Mouse (Mus musculus): ENCODE data around the gene Celf2. TPM values are rescaled to one million over a fixed set of nuclear protein-coding genes. Genes with fewer than 3 reads are reported as not detected.

The Celf2 gene
- total RNA-seq, 1 experiment, result 3.7 TPM

DNA sequence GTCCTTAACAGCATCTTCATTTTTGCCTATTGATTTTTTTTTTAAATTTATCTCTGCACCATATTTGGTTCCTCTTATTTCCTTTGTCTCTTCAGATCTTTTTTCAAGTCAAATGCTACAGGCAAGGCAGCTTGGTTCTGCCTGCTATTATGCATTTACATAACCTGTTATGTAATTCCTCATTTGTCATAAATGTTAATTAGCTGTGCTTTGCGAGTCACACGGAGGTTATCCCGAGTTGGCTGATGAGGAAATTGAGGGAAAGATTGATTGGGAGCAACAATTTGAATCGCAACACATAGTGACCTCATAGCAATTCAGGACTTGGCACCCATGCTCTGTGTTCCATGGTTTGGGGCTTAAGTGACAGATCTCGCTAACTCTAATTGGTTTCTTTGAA, 158.1 kb downstream of the Celf2 start:
- H3K36me3 ChIP-seq (ENCODE audit: control insufficient read depth, insufficient read depth, low read length, poor library complexity, severe bottlenecking), result no peaks in the 10 kb centered on the region
- no peak overlapping the region for H3K27ac ChIP-seq (ENCODE audit: insufficient read depth, low read depth, low read length, poor library complexity, severe bottlenecking)
- no peak for DNase-seq (ENCODE audit: low read depth, low spot score)
- no peaks in the 10 kb centered on the region; a peak in 1 of 4 replicates for H3K4me1 ChIP-seq (ENCODE audit: control insufficient read depth in 2 of 2, insufficient read depth in 2 of 2, low read length in 2 of 2, poor library complexity in 1 of 2)
- TF ChIP-seq CHD2 (IDR thresholded peaks at IDR 0.05; ENCODE audit: low read depth, low read length), result no peak
- TF ChIP-seq ZC3H11A (IDR thresholded peaks at IDR 0.05; ENCODE audit: borderline replicate concordance, low read depth, low read length), result no peak
- no peak for TF ChIP-seq HCFC1 (IDR thresholded peaks at IDR 0.05; ENCODE audit: borderline replicate concordance, insufficient read depth, low read length)
- no peak for TF ChIP-seq ZNF384 (IDR thresholded peaks at IDR 0.05; ENCODE audit: low read depth, low read length)
- TF ChIP-seq MAFK (IDR thresholded peaks at IDR 0.05; ENCODE audit: insufficient read depth, low read depth, low read length), result no peak
- H3K9me3 ChIP-seq (ENCODE audit: control insufficient read depth, insufficient read depth, low read depth, low read length), result no peaks in the 10 kb centered on the region
- no peak overlapping the region for H3K9ac ChIP-seq (ENCODE audit: insufficient read depth, low read depth, low read length, poor library complexity, severe bottlenecking)
- no peak overlapping the region for H3K4me3 ChIP-seq (ENCODE audit: insufficient read depth in 1 of 2, low read depth in 1 of 2, low read length in 2 of 2, poor library complexity in 1 of 2, severe bottlenecking in 1 of 2)
- in situ Hi-C loops (cut with MboI; ENCODE audit: low sequenced_read_pairs in 2 of 2, unreplicated experiment in 2 of 2), result no loop called here

GRCm38 (mm10) chr2:7346703-7347461, 162.5 kb downstream of the Celf2 start:
- TF ChIP-seq HCFC1 (IDR thresholded peaks at IDR 0.05; ENCODE audit: borderline replicate concordance, insufficient read depth, low read length) (no peak), CHD2 (IDR thresholded peaks at IDR 0.05; ENCODE audit: low read depth, low read length) (no peak), ZC3H11A (IDR thresholded peaks at IDR 0.05; ENCODE audit: borderline replicate concordance, low read depth, low read length) (no peak), MAFK (IDR thresholded peaks at IDR 0.05; ENCODE audit: insufficient read depth, low read depth, low read length) (no peak), ZNF384 (IDR thresholded peaks at IDR 0.05; ENCODE audit: low read depth, low read length) (no peak)
- in situ Hi-C loops (cut with MboI; ENCODE audit: low sequenced_read_pairs in 2 of 2, unreplicated experiment in 2 of 2), result no loop called here
- DNase-seq (ENCODE audit: low read depth, low spot score), result no peak
- H3K36me3 ChIP-seq (ENCODE audit: control insufficient read depth, insufficient read depth, low read length, poor library complexity, severe bottlenecking), result no peaks in the 10 kb centered on the region
- no peaks in the 10 kb centered on the region for H3K9me3 ChIP-seq (ENCODE audit: control insufficient read depth, insufficient read depth, low read depth, low read length)
- H3K27ac ChIP-seq (ENCODE audit: insufficient read depth, low read depth, low read length, poor library complexity, severe bottlenecking), result no peak overlapping the region
- no peak overlapping the region for H3K9ac ChIP-seq (ENCODE audit: insufficient read depth, low read depth, low read length, poor library complexity, severe bottlenecking)
- no peaks in the 10 kb centered on the region; a peak in 1 of 4 replicates for H3K4me1 ChIP-seq (ENCODE audit: control insufficient read depth in 2 of 2, insufficient read depth in 2 of 2, low read length in 2 of 2, poor library complexity in 1 of 2)
- H3K4me3 ChIP-seq (ENCODE audit: insufficient read depth in 1 of 2, low read depth in 1 of 2, low read length in 2 of 2, poor library complexity in 1 of 2, severe bottlenecking in 1 of 2), result no peak overlapping the region

GRCm38 (mm10) chr2:7344951-7345350, 164.4 kb downstream of the Celf2 start:
- Histone ChIP-seq H3K9me3 (ENCODE audit: control insufficient read depth, insufficient read depth, low read depth, low read length) (no peaks in the 10 kb centered on the region), H3K4me3 (ENCODE audit: insufficient read depth in 1 of 2, low read depth in 1 of 2, low read length in 2 of 2, poor library complexity in 1 of 2, severe bottlenecking in 1 of 2) (no peak overlapping the region), H3K27ac (ENCODE audit: insufficient read depth, low read depth, low read length, poor library complexity, severe bottlenecking) (no peak overlapping the region), H3K9ac (ENCODE audit: insufficient read depth, low read depth, low read length, poor library complexity, severe bottlenecking) (no peak overlapping the region), H3K4me1 (ENCODE audit: control insufficient read depth in 2 of 2, insufficient read depth in 2 of 2, low read length in 2 of 2, poor library complexity in 1 of 2) (no peaks in the 10 kb centered on the region), H3K36me3 (ENCODE audit: control insufficient read depth, insufficient read depth, low read length, poor library complexity, severe bottlenecking) (no peaks in the 10 kb centered on the region)
- in situ Hi-C loops (cut with MboI; ENCODE audit: low sequenced_read_pairs in 2 of 2, unreplicated experiment in 2 of 2), result no loop called here
- TF ChIP-seq HCFC1 (IDR thresholded peaks at IDR 0.05; ENCODE audit: borderline replicate concordance, insufficient read depth, low read length) (no peak), MAFK (IDR thresholded peaks at IDR 0.05; ENCODE audit: insufficient read depth, low read depth, low read length) (no peak), ZC3H11A (IDR thresholded peaks at IDR 0.05; ENCODE audit: borderline replicate concordance, low read depth, low read length) (no peak), ZNF384 (IDR thresholded peaks at IDR 0.05; ENCODE audit: low read depth, low read length) (no peak), CHD2 (IDR thresholded peaks at IDR 0.05; ENCODE audit: low read depth, low read length) (no peak)
- no peak for DNase-seq (ENCODE audit: low read depth, low spot score)

GRCm38 (mm10) chr2:7342911-7343478, 166.4 kb downstream of the Celf2 start:
- Histone ChIP-seq H3K36me3 (ENCODE audit: control insufficient read depth, insufficient read depth, low read length, poor library complexity, severe bottlenecking) (no peaks in the 10 kb centered on the region), H3K27ac (ENCODE audit: insufficient read depth, low read depth, low read length, poor library complexity, severe bottlenecking) (no peak overlapping the region), H3K4me1 (ENCODE audit: control insufficient read depth in 2 of 2, insufficient read depth in 2 of 2, low read length in 2 of 2, poor library complexity in 1 of 2) (no peaks in the 10 kb centered on the region), H3K4me3 (ENCODE audit: insufficient read depth in 1 of 2, low read depth in 1 of 2, low read length in 2 of 2, poor library complexity in 1 of 2, severe bottlenecking in 1 of 2) (no peak overlapping the region), H3K9me3 (ENCODE audit: control insufficient read depth, insufficient read depth, low read depth, low read length) (no peaks in the 10 kb centered on the region), H3K9ac (ENCODE audit: insufficient read depth, low read depth, low read length, poor library complexity, severe bottlenecking) (no peak overlapping the region)
- in situ Hi-C loops (cut with MboI; ENCODE audit: low sequenced_read_pairs in 2 of 2, unreplicated experiment in 2 of 2), result no loop called here
- no peak for DNase-seq (ENCODE audit: low read depth, low spot score)
- no peak for TF ChIP-seq ZC3H11A (IDR thresholded peaks at IDR 0.05; ENCODE audit: borderline replicate concordance, low read depth, low read length)
- TF ChIP-seq MAFK (IDR thresholded peaks at IDR 0.05; ENCODE audit: insufficient read depth, low read depth, low read length), result no peak
- no peak for TF ChIP-seq HCFC1 (IDR thresholded peaks at IDR 0.05; ENCODE audit: borderline replicate concordance, insufficient read depth, low read length)
- TF ChIP-seq ZNF384 (IDR thresholded peaks at IDR 0.05; ENCODE audit: low read depth, low read length), result no peak
- no peak for TF ChIP-seq CHD2 (IDR thresholded peaks at IDR 0.05; ENCODE audit: low read depth, low read length)

Measured in ES-E14 (cell line).